Mouse (Mus musculus): ENCODE results near the gene Crybg1. TPM values are rescaled to one million over a fixed set of nuclear protein-coding genes. Genes with fewer than 3 reads are reported as not detected.

Crybg1 gene
- polyA plus RNA-seq, 1 experiment from 2014 or later = 3.2 TPM

GRCm38 (mm10) chr10:44164258-44164975 is 15.8 kb upstream of the Crybg1 start:
- no peak overlapping the region for H3K9ac ChIP-seq (ENCODE audit: low read depth, low read length)
- no peaks in the 10 kb centered on the region for H3K36me3 ChIP-seq (ENCODE audit: insufficient read depth, low read length)
- ATAC-seq (replicated peaks; ENCODE audit: low FRiP score, low read depth) = no peak
- 62% methylated on average over 8 of the region's 8 CpGs for WGBS
- H3K27me3 ChIP-seq (ENCODE audit: insufficient read depth, low read length) = no peaks in the 10 kb centered on the region
- no peak for TF ChIP-seq CTCF (IDR thresholded peaks at IDR 0.05; ENCODE audit: low read depth)
- H3K4me3 ChIP-seq (replicated peaks; ENCODE audit: low read depth, low read length) = no peak overlapping the region
- no peaks in the 10 kb centered on the region for H3K9me3 ChIP-seq (replicated peaks; ENCODE audit: low read length)
- no peaks in the 10 kb centered on the region for H3K4me1 ChIP-seq (replicated peaks; ENCODE audit: insufficient read depth, low read length)
- DNase-seq (ENCODE audit: low spot score) = no peak
- no peak overlapping the region for H3K4me2 ChIP-seq (ENCODE audit: low read length)
- H3K27ac ChIP-seq = no peak overlapping the region

- H3K4me3 ChIP-seq (replicated peaks; ENCODE audit: low read depth, low read length) = no peak overlapping the region
- H3K9me3 ChIP-seq (replicated peaks; ENCODE audit: low read length) = no peaks in the 10 kb centered on the region
- ATAC-seq (replicated peaks; ENCODE audit: low FRiP score, low read depth) = no peak
- H3K36me3 ChIP-seq (ENCODE audit: insufficient read depth, low read length) = no peaks in the 10 kb centered on the region
- no peaks in the 10 kb centered on the region for H3K4me1 ChIP-seq (replicated peaks; ENCODE audit: insufficient read depth, low read length)
- H3K27ac ChIP-seq = no peak overlapping the region
- no peaks in the 10 kb centered on the region for H3K27me3 ChIP-seq (ENCODE audit: insufficient read depth, low read length)
- H3K4me2 ChIP-seq (ENCODE audit: low read length) = no peak overlapping the region
- H3K9ac ChIP-seq (ENCODE audit: low read depth, low read length) = no peak overlapping the region
- no peak for DNase-seq (ENCODE audit: low spot score)
- no peak for TF ChIP-seq CTCF (IDR thresholded peaks at IDR 0.05; ENCODE audit: low read depth)
- 80% methylated on average over 4 of the region's 4 CpGs for WGBS
Measured at GRCm38 (mm10) chr10:44163028-44163427, 14.4 kb upstream of the Crybg1 start.

GRCm38 (mm10) chr10:44160150-44160549 is 11.5 kb upstream of the Crybg1 start:
- Histone ChIP-seq H3K27ac (no peak overlapping the region), H3K4me1 (replicated peaks; ENCODE audit: insufficient read depth, low read length) (no peaks in the 10 kb centered on the region), H3K4me2 (ENCODE audit: low read length) (no peak overlapping the region), H3K27me3 (ENCODE audit: insufficient read depth, low read length) (no peaks in the 10 kb centered on the region), H3K9ac (ENCODE audit: low read depth, low read length) (no peak overlapping the region), H3K9me3 (replicated peaks; ENCODE audit: low read length) (no peaks in the 10 kb centered on the region), H3K36me3 (ENCODE audit: insufficient read depth, low read length) (no peaks in the 10 kb centered on the region), H3K4me3 (replicated peaks; ENCODE audit: low read depth, low read length) (no peak overlapping the region)
- WGBS = 40% methylated on average over 4 of the region's 4 CpGs
- TF ChIP-seq CTCF (IDR thresholded peaks at IDR 0.05; ENCODE audit: low read depth) = peak; percentile 69
- DNase-seq (ENCODE audit: low spot score) (peak; percentile 54), ATAC-seq (replicated peaks; ENCODE audit: low FRiP score, low read depth) (no peak)

- no peaks in the 10 kb centered on the region for H3K4me1 ChIP-seq (replicated peaks; ENCODE audit: insufficient read depth, low read length)
- DNase-seq (ENCODE audit: low spot score) (peak; percentile 20), ATAC-seq (replicated peaks; ENCODE audit: low FRiP score, low read depth) (no peak)
- WGBS = 23% methylated on average over 2 of the region's 2 CpGs
- no peaks in the 10 kb centered on the region for H3K27me3 ChIP-seq (ENCODE audit: insufficient read depth, low read length)
- H3K4me2 ChIP-seq (ENCODE audit: low read length) = no peak overlapping the region
- no peak overlapping the region for H3K27ac ChIP-seq
- no peak overlapping the region for H3K4me3 ChIP-seq (replicated peaks; ENCODE audit: low read depth, low read length)
- no peaks in the 10 kb centered on the region for H3K36me3 ChIP-seq (ENCODE audit: insufficient read depth, low read length)
- H3K9ac ChIP-seq (ENCODE audit: low read depth, low read length) = no peak overlapping the region
- no peak for TF ChIP-seq CTCF (IDR thresholded peaks at IDR 0.05; ENCODE audit: low read depth)
- no peaks in the 10 kb centered on the region for H3K9me3 ChIP-seq (replicated peaks; ENCODE audit: low read length)
Measured at GRCm38 (mm10) chr10:44157489-44157888, 8.8 kb upstream of the Crybg1 start.

GRCm38 (mm10) chr10:44150501-44150900 is 1.8 kb upstream of the Crybg1 start:
- no peak for TF ChIP-seq CTCF (IDR thresholded peaks at IDR 0.05; ENCODE audit: low read depth)
- no peaks in the 10 kb centered on the region for H3K27me3 ChIP-seq (ENCODE audit: insufficient read depth, low read length)
- no peaks in the 10 kb centered on the region for H3K36me3 ChIP-seq (ENCODE audit: insufficient read depth, low read length)
- no peak overlapping the region for H3K4me2 ChIP-seq (ENCODE audit: low read length)
- no peak overlapping the region for H3K27ac ChIP-seq
- ATAC-seq (replicated peaks; ENCODE audit: low FRiP score, low read depth) = no peak
- no peak overlapping the region for H3K4me3 ChIP-seq (replicated peaks; ENCODE audit: low read depth, low read length)
- no peaks in the 10 kb centered on the region for H3K4me1 ChIP-seq (replicated peaks; ENCODE audit: insufficient read depth, low read length)
- H3K9ac ChIP-seq (ENCODE audit: low read depth, low read length) = no peak overlapping the region
- no peaks in the 10 kb centered on the region for H3K9me3 ChIP-seq (replicated peaks; ENCODE audit: low read length)
- 96% methylated on average over 2 of the region's 2 CpGs for WGBS
- no peak for DNase-seq (ENCODE audit: low spot score)

GRCm38 (mm10) chr10:44143401-44143800 is 5.3 kb downstream of the Crybg1 start:
- Histone ChIP-seq H3K4me2 (ENCODE audit: low read length) (no peak overlapping the region), H3K27me3 (ENCODE audit: insufficient read depth, low read length) (no peaks in the 10 kb centered on the region), H3K9me3 (replicated peaks; ENCODE audit: low read length) (no peaks in the 10 kb centered on the region), H3K9ac (ENCODE audit: low read depth, low read length) (no peak overlapping the region), H3K36me3 (ENCODE audit: insufficient read depth, low read length) (no peaks in the 10 kb centered on the region), H3K4me1 (replicated peaks; ENCODE audit: insufficient read depth, low read length) (no peaks in the 10 kb centered on the region), H3K4me3 (replicated peaks; ENCODE audit: low read depth, low read length) (no peak overlapping the region), H3K27ac (no peak overlapping the region)
- no peak for TF ChIP-seq CTCF (IDR thresholded peaks at IDR 0.05; ENCODE audit: low read depth)
- ATAC-seq (replicated peaks; ENCODE audit: low FRiP score, low read depth) (no peak), DNase-seq (ENCODE audit: low spot score) (no peak)
- WGBS = 65% methylated on average over 10 of the region's 10 CpGs
